Mouse (Mus musculus) spleen, adult 2 months (tissue): ENCODE measurements around the gene E030018B13Rik. TPM values are rescaled to one million over a fixed set of nuclear protein-coding genes. Genes with fewer than 3 reads are reported as not detected.

Experiments
- DNase-seq, 2 experiments: peaks; one replicate each; pipeline versions ENCODE4 v3.0.0 to v3.0.0-alpha.2; 2012 to 2021; ENCODE audit warnings: low spot score in 2 of 2, low read depth in 1 of 2
- H3K27ac ChIP-seq: fragments of 200-500 bp; 2 replicates; pipeline ENCODE4 v1.5.1; 2012; ENCODE audit warnings: low read length, inconsistent platforms; ENCODE audit not compliant: insufficient read depth
- H3K27me3 ChIP-seq: fragments of 200-500 bp; 2 replicates; pipeline ENCODE4 v1.6.1; 2012; ENCODE audit warnings: mild to moderate bottlenecking, moderate library complexity, low read length, inconsistent platforms; ENCODE audit not compliant: control insufficient read depth, insufficient read depth
- H3K36me3 ChIP-seq: fragments of 200-500 bp; 2 replicates; pipeline ENCODE4 v1.6.1; 2012; ENCODE audit warnings: mild to moderate bottlenecking, low read length, inconsistent platforms; ENCODE audit not compliant: control insufficient read depth, insufficient read depth
- H3K4me1 ChIP-seq: fragments of 200-500 bp; 2 replicates; pipeline ENCODE4 v1.6.1; 2011; ENCODE audit warnings: inconsistent platforms; ENCODE audit not compliant: control insufficient read depth, insufficient read depth, insufficient read length
- H3K4me3 ChIP-seq: fragments of 200-500 bp; 2 replicates; pipeline ENCODE4 v1.5.1; 2011; ENCODE audit warnings: mild to moderate bottlenecking, inconsistent platforms; ENCODE audit not compliant: insufficient read depth, insufficient read length; ENCODE audit errors: extremely low read depth
- CTCF ChIP-seq: fragments of 200-500 bp; IDR thresholded peaks from 2 replicates; pipeline ENCODE4 v1.5.1; 2011; ENCODE audit warnings: mild to moderate bottlenecking, inconsistent platforms; ENCODE audit not compliant: insufficient read depth, insufficient read length, insufficient replicate concordance; ENCODE audit errors: extremely low read depth
- POLR2A ChIP-seq: fragments of 200-500 bp; IDR thresholded peaks from 2 replicates; pipeline ENCODE4 v1.6.1; 2011; ENCODE audit warnings: low read depth, low read length, inconsistent platforms
- WGBS: fragments of 180-500 bp; shearing (Covaris S2); methylation state at CpG from one replicate; pipeline ENCODE4 v1.1.7; 2018; 5-methylcytosine and 5-hydroxymethylcytosine counted together
- polyA plus RNA-seq: library from polyadenylated mRNA; depleted of rRNA; stranded (reverse); fragments of >200 nt; gene quantifications from 2 replicates; pipeline ENCODE4 v1.2.3, GENCODE M21; 2012; rRNA removed

E030018B13Rik gene
- not detected in 2 replicates for polyA plus RNA-seq

GRCm38 (mm10) chr7:63916268-63916907 is at the start of gene E030018B13Rik:
E030018B13Rik (plus strand) TSS chr7:63916857.
- Histone ChIP-seq H3K27me3 (no peaks in the 10 kb centered on the region), H3K4me3 (no peak within 1 kb of the TSS), H3K4me1 (peaks cover 70% of the 10 kb centered on the region), H3K36me3 (no peaks in the 10 kb centered on the region), H3K27ac (no peak within 1 kb of the TSS)
- TF ChIP-seq CTCF: no peak
- DNase-seq: no peak
- 93% methylated on average over 6 of the region's 6 CpGs for WGBS

DNA sequence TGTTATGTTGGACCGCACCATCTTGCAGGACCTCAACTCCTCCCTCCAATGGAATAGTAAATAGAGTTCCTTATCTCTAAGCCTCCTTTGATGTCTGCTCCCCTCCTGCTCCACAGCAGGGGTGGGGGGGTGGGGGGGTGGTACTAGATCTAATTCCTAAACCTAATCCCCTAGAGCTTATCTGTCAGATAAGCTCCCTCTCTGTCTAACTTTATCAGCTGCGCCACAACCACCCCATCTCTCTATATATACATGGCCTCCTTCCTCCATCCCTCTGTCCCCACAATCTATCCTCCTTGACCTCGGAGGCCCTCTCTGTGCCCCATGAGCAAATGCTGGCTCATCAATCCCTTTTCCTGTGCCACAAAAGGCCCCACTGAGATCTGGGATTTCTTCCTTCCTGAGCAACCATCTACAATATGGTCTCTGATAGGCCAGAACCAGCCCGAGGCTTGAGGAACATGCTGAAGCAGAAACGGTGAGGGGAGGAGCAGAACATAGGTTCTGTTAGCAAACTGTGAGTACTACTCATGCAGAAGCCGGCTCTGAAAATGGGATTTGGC is 48.2 kb upstream of the E030018B13Rik start:
- WGBS: 84% methylated on average over 6 of the region's 6 CpGs
- no peak for TF ChIP-seq POLR2A
- no peak for TF ChIP-seq CTCF

DNA sequence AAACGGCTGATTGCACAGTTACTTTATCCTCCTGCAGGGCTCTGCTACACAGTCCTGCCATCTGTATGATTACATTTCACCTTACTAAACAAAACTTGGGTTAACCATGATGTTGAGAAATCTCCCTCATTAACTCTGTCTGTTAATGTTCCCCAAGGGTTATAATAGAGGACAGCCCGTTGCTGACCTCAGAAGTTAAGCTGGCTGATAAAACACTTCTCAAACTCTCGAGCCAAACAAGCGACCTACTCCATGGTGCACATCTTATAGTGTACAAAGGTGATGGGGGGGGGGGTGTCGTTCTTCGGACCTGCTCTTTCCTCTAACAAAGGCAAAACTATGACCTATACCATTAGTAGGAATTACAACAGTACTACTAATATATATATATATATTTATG is 45.0 kb upstream of the E030018B13Rik start:
- 80% methylated on average over 6 of the region's 6 CpGs for WGBS
- Histone ChIP-seq H3K4me3 (no peak overlapping the region), H3K4me1 (no peaks in the 10 kb centered on the region), H3K36me3 (no peaks in the 10 kb centered on the region), H3K27me3 (no peaks in the 10 kb centered on the region), H3K27ac (no peak overlapping the region)
- TF ChIP-seq POLR2A (no peak), CTCF (no peak)
- no peak for DNase-seq

More for the DNA sequence above, 48.2 kb upstream of the E030018B13Rik start:
- no peak overlapping the region for H3K4me3 ChIP-seq
- no peaks in the 10 kb centered on the region for H3K27me3 ChIP-seq
- H3K4me1 ChIP-seq: no peaks in the 10 kb centered on the region
- no peak overlapping the region for H3K27ac ChIP-seq
- H3K36me3 ChIP-seq: no peaks in the 10 kb centered on the region
- DNase-seq: no peak

DNA sequence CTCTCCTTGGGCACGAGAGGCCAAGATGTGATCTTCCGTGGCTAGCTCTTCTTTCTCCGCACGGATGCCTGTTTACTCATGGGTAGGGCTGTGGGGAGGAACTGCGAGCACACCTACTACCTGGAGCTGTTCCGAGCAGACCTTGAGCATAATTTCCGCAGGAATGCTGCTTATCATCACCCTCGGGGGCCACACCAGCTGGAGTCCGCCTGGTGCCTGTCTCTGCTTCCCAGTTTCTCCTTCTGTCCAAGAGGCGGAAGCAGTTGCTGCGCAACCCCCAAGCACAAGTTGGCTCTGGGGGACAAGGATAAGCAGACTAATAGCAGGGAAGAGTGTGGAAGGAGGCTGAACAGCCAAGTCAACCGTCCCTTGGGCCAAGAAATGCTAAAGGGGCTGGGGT is 42.8 kb upstream of the E030018B13Rik start:
- no peaks in the 10 kb centered on the region for H3K27me3 ChIP-seq
- H3K4me3 ChIP-seq: no peak overlapping the region
- whole genome bisulfite sequencing: 90% methylated on average over 12 of the region's 12 CpGs
- DNase-seq: no peak
- no peaks in the 10 kb centered on the region for H3K4me1 ChIP-seq
- TF ChIP-seq POLR2A (no peak), CTCF (no peak)
- no peak overlapping the region for H3K27ac ChIP-seq
- H3K36me3 ChIP-seq: no peaks in the 10 kb centered on the region

- H3K36me3 ChIP-seq: no peaks in the 10 kb centered on the region
- no peak overlapping the region for H3K4me3 ChIP-seq
- DNase-seq: no peak
- H3K4me1 ChIP-seq: no peaks in the 10 kb centered on the region
- TF ChIP-seq POLR2A (no peak), CTCF (no peak)
- no peak overlapping the region for H3K27ac ChIP-seq
- no peaks in the 10 kb centered on the region for H3K27me3 ChIP-seq
Measured at GRCm38 (mm10) chr7:63875686-63876085, 41.0 kb upstream of the E030018B13Rik start.

- H3K27ac ChIP-seq: no peak overlapping the region
- TF ChIP-seq POLR2A (no peak), CTCF (no peak)
- 72% methylated on average over 2 of the region's 2 CpGs for WGBS
Measured at GRCm38 (mm10) chr7:63876640-63877039, 40.0 kb upstream of the E030018B13Rik start.

GRCm38 (mm10) chr7:63877610-63878009 is 39.0 kb upstream of the E030018B13Rik start:
- TF ChIP-seq CTCF: no peak
- no peak for TF ChIP-seq POLR2A
- 77% methylated on average over 14 of the region's 14 CpGs for WGBS
- no peak overlapping the region for H3K4me3 ChIP-seq
- no peaks in the 10 kb centered on the region for H3K4me1 ChIP-seq
- H3K36me3 ChIP-seq: no peaks in the 10 kb centered on the region
- no peak for DNase-seq
- H3K27me3 ChIP-seq: no peaks in the 10 kb centered on the region
- no peak overlapping the region for H3K27ac ChIP-seq

More at GRCm38 (mm10) chr7:63876640-63877039, 40.0 kb upstream of the E030018B13Rik start:
- Histone ChIP-seq H3K4me1 (no peaks in the 10 kb centered on the region), H3K4me3 (no peak overlapping the region), H3K36me3 (no peaks in the 10 kb centered on the region), H3K27me3 (no peaks in the 10 kb centered on the region)
- DNase-seq: no peak
